Mouse (Mus musculus) neural tube, embryonic 15.5 days (tissue): Measurements from ENCODE around the gene Gm4792. TPM values are rescaled to one million over a fixed set of nuclear protein-coding genes. Genes with fewer than 3 reads are reported as not detected.

Source experiments
- ATAC-seq: fragments of 200-750 bp; cut with Nextera tagmentation; 2 replicates; pipeline ENCODE4 v1.8.0; 2017; ENCODE audit warnings: mild to moderate bottlenecking, moderate TSS enrichment, moderate library complexity; ENCODE audit not compliant: low FRiP score
- H3K27ac ChIP-seq: fragments of 300-500 bp; sonication (generic); replicated peaks from 2 replicates; pipeline ENCODE4 v1.5.1; 2015; ENCODE audit warnings: mild to moderate bottlenecking, inconsistent platforms
- H3K27me3 ChIP-seq: fragments of 300-500 bp; sonication (generic); replicated peaks from 2 replicates; pipeline ENCODE4 v1.6.1; 2015; ENCODE audit warnings: inconsistent platforms
- H3K36me3 ChIP-seq: fragments of 300-500 bp; sonication (generic); 2 replicates; pipeline ENCODE4 v1.6.1; 2015; ENCODE audit warnings: inconsistent platforms
- H3K4me1 ChIP-seq: fragments of 300-500 bp; sonication (generic); 2 replicates; pipeline ENCODE4 v1.6.1; 2015; ENCODE audit warnings: inconsistent platforms
- H3K4me2 ChIP-seq: fragments of 300-500 bp; sonication (generic); 2 replicates; pipeline ENCODE4 v1.6.1; 2015; ENCODE audit warnings: inconsistent platforms, mild to moderate bottlenecking, moderate library complexity
- H3K4me3 ChIP-seq: fragments of 300-500 bp; sonication (generic); replicated peaks from 2 replicates; pipeline ENCODE4 v1.5.1; 2015; ENCODE audit warnings: mild to moderate bottlenecking, inconsistent platforms
- H3K9ac ChIP-seq: fragments of 300-500 bp; sonication (generic); replicated peaks from 2 replicates; pipeline ENCODE4 v1.6.1; 2015; ENCODE audit warnings: mild to moderate bottlenecking, inconsistent platforms
- H3K9me3 ChIP-seq: fragments of 300-500 bp; sonication (generic); replicated peaks from 2 replicates; pipeline ENCODE4 v1.6.1; 2016; ENCODE audit warnings: inconsistent platforms
- WGBS: fragments of 180-500 bp; shearing (Covaris S2); methylation state at CpG from one replicate; pipeline ENCODE4 v1.1.7; 2015; ENCODE audit warnings: mixed read lengths; 5-methylcytosine and 5-hydroxymethylcytosine counted together
- polyA plus RNA-seq: library from polyadenylated mRNA; unstranded; fragments of >200 nt; fragmentation: Nextera tagmentation; extraction: Ambion mirVana; gene quantifications from 2 replicates; pipeline ENCODE4 v1.2.1, GENCODE M21; 2015

Gm4792 gene
- polyA plus RNA-seq, 1 experiment from 2014 or later: 0.20 TPM

- peak; percentile 67; the same call in 1 of the 2 replicates for ATAC-seq
- WGBS: 36% methylated on average over 5 of the region's 5 CpGs
Observed at GRCm38 (mm10) chr10:94295923-94296605, 2.4 kb downstream of the Gm4792 start.

GRCm38 (mm10) chr10:94294933-94295750 is 3.4 kb downstream of the Gm4792 start:
- H3K27me3 ChIP-seq: no peaks in the 10 kb centered on the region
- H3K4me3 ChIP-seq: no peak overlapping the region
- peaks cover 26% of the 10 kb centered on the region for H3K4me1 ChIP-seq
- no peak overlapping the region for H3K4me2 ChIP-seq
- WGBS: 27% methylated on average over 6 of the region's 6 CpGs
- no peak for ATAC-seq
- peak overlapping the region; percentile 64 for H3K27ac ChIP-seq
- H3K36me3 ChIP-seq: no peaks in the 10 kb centered on the region
- no peak overlapping the region for H3K9ac ChIP-seq
- H3K9me3 ChIP-seq: no peaks in the 10 kb centered on the region

More at GRCm38 (mm10) chr10:94295923-94296605, 2.4 kb downstream of the Gm4792 start:
- Histone ChIP-seq H3K27ac (peak overlapping the region; percentile 64; the same call in 1 of the 2 replicates), H3K4me1 (peaks cover 26% of the 10 kb centered on the region), H3K9me3 (no peaks in the 10 kb centered on the region), H3K4me2 (no peak overlapping the region), H3K4me3 (no peak overlapping the region), H3K36me3 (no peaks in the 10 kb centered on the region), H3K9ac (no peak overlapping the region), H3K27me3 (no peaks in the 10 kb centered on the region)

GRCm38 (mm10) chr10:94294437-94294836 is 4.1 kb downstream of the Gm4792 start:
- Histone ChIP-seq H3K4me2 (no peak overlapping the region), H3K36me3 (no peaks in the 10 kb centered on the region), H3K27me3 (no peaks in the 10 kb centered on the region), H3K9ac (no peak overlapping the region), H3K4me3 (no peak overlapping the region), H3K4me1 (peaks cover 26% of the 10 kb centered on the region), H3K27ac (peak overlapping the region; percentile 64), H3K9me3 (no peaks in the 10 kb centered on the region)
- 81% methylated on average over 5 of the region's 5 CpGs for WGBS
- ATAC-seq: no peak

GRCm38 (mm10) chr10:94282797-94283196 is 15.7 kb downstream of the Gm4792 start:
- no peak overlapping the region for H3K4me2 ChIP-seq
- WGBS: 86% methylated on average over 7 of the region's 7 CpGs
- H3K27ac ChIP-seq: no peak overlapping the region
- no peaks in the 10 kb centered on the region for H3K27me3 ChIP-seq
- no peaks in the 10 kb centered on the region for H3K36me3 ChIP-seq
- H3K9me3 ChIP-seq: no peaks in the 10 kb centered on the region
- H3K4me1 ChIP-seq: peaks cover 17% of the 10 kb centered on the region
- ATAC-seq: no peak
- H3K4me3 ChIP-seq: no peak overlapping the region
- no peak overlapping the region for H3K9ac ChIP-seq

- Histone ChIP-seq H3K36me3 (no peaks in the 10 kb centered on the region), H3K9me3 (no peaks in the 10 kb centered on the region), H3K4me1 (peaks cover 19% of the 10 kb centered on the region), H3K27me3 (no peaks in the 10 kb centered on the region), H3K9ac (no peak overlapping the region), H3K27ac (0 out of 2 replicates have a peak overlapping the region, but pooled peaks have one; percentile 23), H3K4me2 (no peak overlapping the region), H3K4me3 (no peak overlapping the region)
- WGBS: 58% methylated on average over 8 of the region's 8 CpGs
- ATAC-seq: no peak
Observed at GRCm38 (mm10) chr10:94282179-94282578, 16.3 kb downstream of the Gm4792 start.

- Histone ChIP-seq H3K9ac (no peak overlapping the region), H3K4me3 (no peak overlapping the region), H3K27me3 (no peaks in the 10 kb centered on the region), H3K36me3 (no peaks in the 10 kb centered on the region), H3K4me1 (peaks cover 13% of the 10 kb centered on the region; the same call in 1 of the 2 replicates), H3K27ac (no peak overlapping the region), H3K4me2 (no peak overlapping the region), H3K9me3 (no peaks in the 10 kb centered on the region)
- no peak for ATAC-seq
- 56% methylated on average over 2 of the region's 2 CpGs for WGBS
Observed at GRCm38 (mm10) chr10:94276511-94276910, 22.0 kb downstream of the Gm4792 start.

GRCm38 (mm10) chr10:94275321-94275720 is 23.2 kb downstream of the Gm4792 start:
- 6% methylated on average over 3 of the region's 3 CpGs for WGBS
- no peak for ATAC-seq

GRCm38 (mm10) chr10:94265656-94266542 is 32.6 kb downstream of the Gm4792 start:
- H3K36me3 ChIP-seq: no peaks in the 10 kb centered on the region
- H3K27ac ChIP-seq: 0 out of 2 replicates have a peak overlapping the region, but pooled peaks have one; percentile 30
- peaks cover 4% of the 10 kb centered on the region; the same call in 1 of the 2 replicates for H3K4me1 ChIP-seq
- H3K9me3 ChIP-seq: no peaks in the 10 kb centered on the region
- no peak for ATAC-seq
- no peak overlapping the region for H3K9ac ChIP-seq
- H3K27me3 ChIP-seq: no peaks in the 10 kb centered on the region
- no peak overlapping the region for H3K4me3 ChIP-seq
- no peak overlapping the region for H3K4me2 ChIP-seq
- 47% methylated on average over 17 of the region's 17 CpGs for WGBS

More at GRCm38 (mm10) chr10:94275321-94275720, 23.2 kb downstream of the Gm4792 start:
- H3K4me2 ChIP-seq: no peak overlapping the region
- no peak overlapping the region for H3K4me3 ChIP-seq
- no peaks in the 10 kb centered on the region for H3K27me3 ChIP-seq
- H3K4me1 ChIP-seq: peaks cover 13% of the 10 kb centered on the region
- H3K36me3 ChIP-seq: no peaks in the 10 kb centered on the region
- no peaks in the 10 kb centered on the region for H3K9me3 ChIP-seq
- no peak overlapping the region for H3K27ac ChIP-seq
- H3K9ac ChIP-seq: no peak overlapping the region

- Histone ChIP-seq H3K9ac (no peak overlapping the region), H3K4me1 (peaks cover 4% of the 10 kb centered on the region; the same call in 1 of the 2 replicates), H3K4me3 (no peak overlapping the region), H3K36me3 (no peaks in the 10 kb centered on the region), H3K9me3 (no peaks in the 10 kb centered on the region), H3K27me3 (no peaks in the 10 kb centered on the region), H3K4me2 (no peak overlapping the region), H3K27ac (no peak overlapping the region)
- 87% methylated on average over 3 of the region's 3 CpGs for WGBS
- no peak for ATAC-seq
Observed at GRCm38 (mm10) chr10:94263211-94263610, 35.3 kb downstream of the Gm4792 start.

GRCm38 (mm10) chr10:94262646-94263045 is 35.9 kb downstream of the Gm4792 start:
- Histone ChIP-seq H3K9ac (no peak overlapping the region), H3K36me3 (no peaks in the 10 kb centered on the region), H3K27ac (no peak overlapping the region), H3K4me2 (no peak overlapping the region), H3K27me3 (no peaks in the 10 kb centered on the region), H3K4me3 (no peak overlapping the region), H3K9me3 (no peaks in the 10 kb centered on the region), H3K4me1 (peaks cover 4% of the 10 kb centered on the region; the same call in 1 of the 2 replicates)
- ATAC-seq: no peak
- WGBS: 91% methylated on average over 13 of the region's 13 CpGs

GRCm38 (mm10) chr10:94260544-94260943 is 38.0 kb downstream of the Gm4792 start:
- 88% methylated on average over 1 of the region's 1 CpGs for WGBS
- no peaks in the 10 kb centered on the region for H3K36me3 ChIP-seq
- no peaks in the 10 kb centered on the region for H3K9me3 ChIP-seq
- ATAC-seq: no peak
- H3K9ac ChIP-seq: no peak overlapping the region
- H3K4me1 ChIP-seq: no peaks in the 10 kb centered on the region; the same call in 1 of the 2 replicates
- H3K4me2 ChIP-seq: no peak overlapping the region
- H3K4me3 ChIP-seq: no peak overlapping the region
- H3K27ac ChIP-seq: no peak overlapping the region
- H3K27me3 ChIP-seq: no peaks in the 10 kb centered on the region
